Mouse (Mus musculus): Measurements from ENCODE around the gene Ufsp2. TPM values are rescaled to one million over a fixed set of nuclear protein-coding genes. Genes with fewer than 3 reads are reported as not detected.

Ufsp2 gene
- polyA plus RNA-seq, 1 experiment from 2014 or later: 69.3 TPM

DNA sequence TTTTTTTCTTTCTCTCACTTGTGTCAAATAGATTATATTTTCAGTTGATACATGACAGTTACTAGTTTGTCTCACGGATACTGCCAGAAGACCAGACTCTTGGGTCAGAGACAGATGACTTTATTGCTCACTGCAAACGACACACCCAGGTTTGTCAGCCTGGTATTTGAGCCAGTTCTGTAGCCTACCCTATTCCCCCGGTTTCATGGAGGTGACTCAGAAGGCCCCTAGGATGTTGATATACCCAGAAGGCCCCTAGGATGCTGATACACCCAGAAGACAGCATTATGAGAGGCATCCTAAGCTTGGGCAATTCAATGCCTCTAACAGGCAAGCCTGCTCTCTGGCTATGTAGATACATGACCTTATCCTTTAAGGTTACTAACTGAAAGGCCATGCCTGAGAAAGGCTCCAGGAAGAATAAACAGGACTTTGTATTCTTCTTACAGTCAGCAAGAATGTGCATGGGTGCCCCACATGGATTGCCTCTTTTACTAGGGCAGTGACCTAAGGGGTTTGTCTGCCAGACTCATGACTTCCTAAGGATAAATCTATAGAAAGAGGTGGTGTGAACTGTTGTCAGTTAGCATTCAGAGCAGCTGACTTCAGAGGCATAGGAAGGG is 31.8 kb downstream of the Ufsp2 start:
- DNase-seq (ENCODE audit: low spot score) (no peak), ATAC-seq (no peak)
- Histone ChIP-seq H3K4me2 (replicated peaks; ENCODE audit: low read depth, low read length) (no peak overlapping the region), H3K9me3 (ENCODE audit: low read length) (no peaks in the 10 kb centered on the region), H3K4me1 (ENCODE audit: insufficient read depth, low read depth, low read length) (peaks cover 5% of the 10 kb centered on the region; the same call in 1 of the 2 replicates), H3K9ac (replicated peaks; ENCODE audit: low read depth) (no peak overlapping the region), H3K27me3 (replicated peaks; ENCODE audit: insufficient read depth, low read length) (no peaks in the 10 kb centered on the region), H3K36me3 (ENCODE audit: insufficient read depth, low read length) (no peaks in the 10 kb centered on the region), H3K4me3 (ENCODE audit: low read depth, low read length) (no peak overlapping the region), H3K27ac (ENCODE audit: low read length) (no peak overlapping the region)
- TF ChIP-seq CTCF (IDR thresholded peaks at IDR 0.05) (no peak), EP300 (IDR thresholded peaks at IDR 0.05) (no peak)
- 66% methylated on average over 3 of the region's 3 CpGs for WGBS

DNA sequence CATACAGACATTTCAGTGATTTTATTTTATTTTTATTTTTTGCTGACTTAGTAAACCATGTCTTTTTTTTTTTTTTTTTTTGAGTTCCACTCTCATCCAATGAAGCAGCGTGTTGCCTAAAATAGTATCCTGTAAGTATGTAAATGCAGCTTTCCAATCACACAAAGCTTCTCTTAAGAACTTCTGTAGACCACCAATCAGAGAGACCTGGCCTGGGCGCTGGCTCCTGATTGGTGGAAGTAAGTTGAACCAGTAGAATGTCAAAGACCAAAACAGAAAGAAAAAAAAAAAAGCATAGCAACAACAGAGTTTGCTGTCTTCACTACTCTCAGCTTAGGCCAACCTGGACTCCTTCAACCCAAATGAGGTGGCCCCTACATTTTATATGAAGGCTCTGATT is 35.0 kb downstream of the Ufsp2 start:
- no peak for TF ChIP-seq EP300 (IDR thresholded peaks at IDR 0.05)
- TF ChIP-seq CTCF (IDR thresholded peaks at IDR 0.05): no peak

DNA sequence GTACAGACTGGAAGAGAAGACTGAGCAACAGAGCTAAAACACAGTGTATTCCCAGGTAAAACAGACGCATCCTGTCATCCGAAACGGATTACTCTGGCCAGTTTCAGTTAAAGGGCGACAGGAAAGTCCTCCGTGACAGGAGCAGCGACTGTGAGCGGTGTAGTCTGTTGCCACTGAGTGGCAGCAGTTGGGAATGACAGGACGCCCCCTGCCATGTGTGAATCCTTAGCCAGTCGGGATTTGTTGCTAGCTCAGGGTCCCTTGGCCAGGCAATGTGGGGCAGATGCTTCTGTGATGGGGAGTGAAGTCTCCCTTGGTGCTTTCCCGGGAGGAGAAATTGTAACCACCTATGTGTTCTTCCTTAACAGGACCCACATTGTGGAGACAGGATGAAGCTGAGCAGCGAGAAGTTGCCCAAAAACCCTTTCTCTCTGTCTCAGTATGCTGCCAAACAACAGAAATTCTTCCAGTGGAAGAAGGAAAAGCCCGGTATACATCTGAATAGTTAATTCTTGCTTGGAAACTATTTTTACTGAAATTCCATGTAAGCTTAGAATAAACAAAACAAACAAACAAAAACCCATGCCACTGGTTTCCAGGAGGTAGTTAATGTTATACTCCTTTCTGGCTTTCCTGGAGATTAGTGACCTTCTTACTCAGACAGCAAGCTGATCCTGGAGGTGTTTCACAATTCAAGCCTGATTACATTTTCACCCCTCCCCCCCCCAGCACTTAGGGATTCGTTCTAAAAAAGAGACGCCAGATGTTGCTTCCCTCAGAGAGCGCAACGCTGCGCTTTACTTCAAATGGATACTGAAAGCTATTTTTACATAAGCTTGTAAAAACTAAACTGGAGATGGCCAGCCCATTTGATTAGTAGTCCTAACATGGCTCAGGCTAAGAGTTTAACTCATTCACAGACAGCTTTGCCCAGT is 35.7 kb downstream of the Ufsp2 start:
- H3K27me3 ChIP-seq (replicated peaks; ENCODE audit: insufficient read depth, low read length): no peaks in the 10 kb centered on the region
- WGBS: 15% methylated on average over 17 of the region's 17 CpGs
- peak; percentile 74 for DNase-seq (ENCODE audit: low spot score)

More for the DNA sequence above, 35.0 kb downstream of the Ufsp2 start:
- WGBS: 52% methylated on average over 2 of the region's 2 CpGs
- H3K9ac ChIP-seq (replicated peaks; ENCODE audit: low read depth): no peak overlapping the region
- H3K27me3 ChIP-seq (replicated peaks; ENCODE audit: insufficient read depth, low read length): no peaks in the 10 kb centered on the region
- no peaks in the 10 kb centered on the region for H3K9me3 ChIP-seq (ENCODE audit: low read length)
- peaks cover 5% of the 10 kb centered on the region; the same call in 1 of the 2 replicates for H3K4me1 ChIP-seq (ENCODE audit: insufficient read depth, low read depth, low read length)
- peak; percentile 57 for ATAC-seq
- no peaks in the 10 kb centered on the region for H3K36me3 ChIP-seq (ENCODE audit: insufficient read depth, low read length)
- peak overlapping the region; percentile 33 for H3K4me2 ChIP-seq (replicated peaks; ENCODE audit: low read depth, low read length)
- no peak overlapping the region for H3K4me3 ChIP-seq (ENCODE audit: low read depth, low read length)
- H3K27ac ChIP-seq (ENCODE audit: low read length): peak overlapping the region; percentile 55; the same call in 1 of the 2 replicates
- peak; percentile 66 for DNase-seq (ENCODE audit: low spot score)

DNA sequence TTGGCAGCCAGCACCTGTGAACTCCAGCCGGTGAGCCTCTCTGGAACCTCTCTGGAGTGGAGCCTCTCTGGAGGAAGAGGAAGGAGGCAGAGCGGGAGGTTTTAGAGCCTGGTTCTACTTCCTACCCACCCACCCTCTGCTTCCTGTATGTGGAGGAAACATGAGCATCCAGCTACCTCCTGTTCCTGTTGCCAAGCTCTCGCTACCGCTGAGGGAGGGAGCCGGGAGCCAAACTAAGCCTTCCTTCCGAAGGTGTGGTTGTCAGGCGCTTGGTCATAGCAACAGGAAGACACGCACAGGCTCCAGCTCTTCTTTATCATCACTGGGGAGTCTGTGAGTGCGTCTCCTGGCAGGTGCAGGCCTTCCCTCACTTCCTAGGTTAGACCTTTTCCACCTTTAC is 46.9 kb downstream of the Ufsp2 start:
- H3K9me3 ChIP-seq (ENCODE audit: low read length): no peaks in the 10 kb centered on the region
- H3K27ac ChIP-seq (ENCODE audit: low read length): no peak overlapping the region
- no peaks in the 10 kb centered on the region for H3K4me1 ChIP-seq (ENCODE audit: insufficient read depth, low read depth, low read length)
- no peak overlapping the region for H3K4me2 ChIP-seq (replicated peaks; ENCODE audit: low read depth, low read length)
- no peak; the same call in 1 of the 2 replicates for ATAC-seq
- 75% methylated on average over 9 of the region's 9 CpGs for WGBS
- H3K4me3 ChIP-seq (ENCODE audit: low read depth, low read length): no peak overlapping the region
- H3K36me3 ChIP-seq (ENCODE audit: insufficient read depth, low read length): no peaks in the 10 kb centered on the region
- DNase-seq (ENCODE audit: low spot score): no peak
- no peaks in the 10 kb centered on the region for H3K27me3 ChIP-seq (replicated peaks; ENCODE audit: insufficient read depth, low read length)
- no peak overlapping the region for H3K9ac ChIP-seq (replicated peaks; ENCODE audit: low read depth)
- TF ChIP-seq EP300 (IDR thresholded peaks at IDR 0.05): no peak

More for the DNA sequence above, 35.7 kb downstream of the Ufsp2 start:
- H3K36me3 ChIP-seq (ENCODE audit: insufficient read depth, low read length): no peaks in the 10 kb centered on the region
- peak overlapping the region; percentile 33 for H3K4me2 ChIP-seq (replicated peaks; ENCODE audit: low read depth, low read length)
- TF ChIP-seq CTCF (IDR thresholded peaks at IDR 0.05): peak; percentile 77
- TF ChIP-seq EP300 (IDR thresholded peaks at IDR 0.05): no peak
- peak; percentile 82 for ATAC-seq
- 0 out of 2 replicates have a peak, but pooled peaks cover 2% of the 10 kb centered on the region for H3K4me1 ChIP-seq (ENCODE audit: insufficient read depth, low read depth, low read length)
- H3K9me3 ChIP-seq (ENCODE audit: low read length): no peaks in the 10 kb centered on the region
- no peak overlapping the region for H3K4me3 ChIP-seq (ENCODE audit: low read depth, low read length)
- H3K9ac ChIP-seq (replicated peaks; ENCODE audit: low read depth): no peak overlapping the region
- peak overlapping the region; percentile 55 for H3K27ac ChIP-seq (ENCODE audit: low read length)

DNA sequence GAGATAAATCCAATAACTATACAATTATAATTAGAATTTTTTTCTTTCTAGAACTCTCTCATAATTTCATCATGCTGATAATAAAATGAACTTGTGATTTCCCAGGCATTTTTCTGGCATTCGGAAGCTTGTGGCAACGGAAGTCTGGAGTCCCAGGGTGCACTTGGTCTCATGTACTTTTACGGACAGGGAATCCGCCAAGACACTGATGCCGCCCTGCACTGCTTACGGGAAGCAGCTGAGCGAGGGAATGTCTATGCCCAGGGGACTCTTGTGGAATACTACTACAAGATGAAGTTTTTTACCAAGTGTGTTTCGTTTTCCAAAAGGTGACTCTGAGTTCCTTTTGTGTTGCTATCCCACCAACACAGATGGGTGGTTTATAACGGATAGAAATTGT is 47.4 kb downstream of the Ufsp2 start:
- Histone ChIP-seq H3K4me2 (replicated peaks; ENCODE audit: low read depth, low read length) (no peak overlapping the region), H3K27me3 (replicated peaks; ENCODE audit: insufficient read depth, low read length) (no peaks in the 10 kb centered on the region), H3K9me3 (ENCODE audit: low read length) (no peaks in the 10 kb centered on the region), H3K4me1 (ENCODE audit: insufficient read depth, low read depth, low read length) (no peaks in the 10 kb centered on the region), H3K36me3 (ENCODE audit: insufficient read depth, low read length) (no peaks in the 10 kb centered on the region), H3K27ac (ENCODE audit: low read length) (no peak overlapping the region), H3K9ac (replicated peaks; ENCODE audit: low read depth) (no peak overlapping the region), H3K4me3 (ENCODE audit: low read depth, low read length) (no peak overlapping the region)
- ATAC-seq: no peak
- TF ChIP-seq CTCF (IDR thresholded peaks at IDR 0.05) (no peak), EP300 (IDR thresholded peaks at IDR 0.05) (no peak)
- WGBS: 91% methylated on average over 9 of the region's 9 CpGs
- no peak for DNase-seq (ENCODE audit: low spot score)

DNA sequence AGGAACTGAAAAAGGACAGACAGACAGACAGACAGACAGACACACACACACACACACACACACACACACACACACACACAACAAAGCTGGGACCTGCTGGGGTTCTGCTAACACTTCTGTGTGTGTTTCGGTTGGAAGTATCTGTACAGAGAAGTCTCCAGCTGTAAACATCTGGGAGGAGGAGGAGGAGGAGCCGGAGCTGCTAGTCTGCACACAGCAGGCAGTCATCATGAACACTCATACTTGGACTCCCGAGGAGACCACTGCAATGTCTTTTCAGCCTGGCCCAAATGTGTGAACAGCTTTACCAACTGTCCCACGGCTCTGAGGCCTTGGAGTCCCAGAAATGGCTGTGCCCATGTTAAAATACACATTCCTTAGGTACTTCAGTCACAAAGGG is 49.1 kb downstream of the Ufsp2 start:
- H3K36me3 ChIP-seq (ENCODE audit: insufficient read depth, low read length): no peaks in the 10 kb centered on the region
- DNase-seq (ENCODE audit: low spot score) (peak; percentile 93), ATAC-seq (peak; percentile 96)
- no peak overlapping the region for H3K4me2 ChIP-seq (replicated peaks; ENCODE audit: low read depth, low read length)
- no peaks in the 10 kb centered on the region for H3K9me3 ChIP-seq (ENCODE audit: low read length)
- H3K4me3 ChIP-seq (ENCODE audit: low read depth, low read length): no peak overlapping the region
- no peak overlapping the region for H3K9ac ChIP-seq (replicated peaks; ENCODE audit: low read depth)
- H3K4me1 ChIP-seq (ENCODE audit: insufficient read depth, low read depth, low read length): no peaks in the 10 kb centered on the region
- peak overlapping the region; percentile 81 for H3K27ac ChIP-seq (ENCODE audit: low read length)
- no peaks in the 10 kb centered on the region for H3K27me3 ChIP-seq (replicated peaks; ENCODE audit: insufficient read depth, low read length)
- WGBS: 28% methylated on average over 4 of the region's 4 CpGs
- peak; percentile 48; the same call in 1 of the 2 replicates for TF ChIP-seq EP300 (IDR thresholded peaks at IDR 0.05)
- TF ChIP-seq CTCF (IDR thresholded peaks at IDR 0.05): no peak

Data from lung, postnatal 0 days (tissue).